In the genomic region with DNA sequence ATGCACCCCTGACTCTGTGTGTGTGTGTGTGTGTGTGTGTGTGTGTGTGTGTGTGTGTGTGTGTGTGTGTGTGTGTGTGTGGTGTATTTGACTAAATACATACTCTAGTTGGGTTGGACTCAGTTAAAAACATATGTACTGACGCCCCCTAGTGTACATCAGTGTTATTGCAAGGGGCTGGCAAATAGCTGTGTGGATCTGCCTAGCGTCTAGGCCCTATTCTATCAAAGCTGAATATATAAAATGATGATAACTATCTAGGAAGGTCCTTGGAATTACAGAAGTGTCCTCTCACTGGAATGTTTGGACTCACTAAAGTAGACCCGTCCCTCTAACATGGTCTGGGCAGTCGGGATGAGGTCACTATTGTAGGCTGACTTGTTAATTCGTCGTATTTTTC, we compare ENCODE assay signal across 8 mouse cellular contexts. TPM values are rescaled to one million over a fixed set of nuclear protein-coding genes. Genes with fewer than 3 reads are reported as not detected.
A peak's percentile ranks its signal among the peaks of the same experiment; 100 is the strongest.
DNase-seq lines count a peak whose midpoint lies in the region; ATAC-seq and TF ChIP-seq lines count a peak whose summit lies in the region.

No protein-coding gene starts in this region.

- no peaks in the 10 kb centered on the region for H3K27me3 ChIP-seq in heart, embryonic 11.5 days (ENCODE audit: control insufficient read depth, insufficient read depth, low read length)
- H3K27me3 ChIP-seq in lung, postnatal 0 days (replicated peaks; ENCODE audit: insufficient read depth, low read length) = no peaks in the 10 kb centered on the region

- H3K4me3 ChIP-seq in heart, embryonic 11.5 days (ENCODE audit: low read depth, low read length) = no peak overlapping the region
- no peak overlapping the region for H3K4me3 ChIP-seq in lung, postnatal 0 days (ENCODE audit: low read depth, low read length)

- TF ChIP-seq EP300 in lung, postnatal 0 days (IDR thresholded peaks at IDR 0.05) = no peak

- WGBS in heart, embryonic 11.5 days (ENCODE audit: insufficient replicate concordance) = 55% methylated on average over 6 of the region's 6 CpGs
- 53% methylated on average over 6 of the region's 6 CpGs for WGBS in lung, postnatal 0 days

- no peak overlapping the region for H3K9ac ChIP-seq in heart, embryonic 11.5 days (ENCODE audit: low read depth, low read length)
- no peak overlapping the region for H3K9ac ChIP-seq in lung, postnatal 0 days (replicated peaks; ENCODE audit: low read depth)

- ATAC-seq in heart, embryonic 11.5 days (replicated peaks; ENCODE audit: insufficient number of reproducible peaks, low FRiP score, low TSS enrichment) = no peak
- ATAC-seq in activated CD4-positive, CD25-positive, alpha-beta regulatory T cell, adult 4 months = peak; percentile 64
- ATAC-seq in lung, postnatal 0 days = peak; percentile 63

- TF ChIP-seq CTCF in lung, postnatal 0 days (IDR thresholded peaks at IDR 0.05) = peak; percentile 88

- intact Hi-C loops in heart, postnatal 36 days (cut with DNase I) = loop anchor here (5.0 kb wide), 1 partner anchor 58 kb away; no protein-coding TSS in a partner anchor

- peak; percentile 65 for DNase-seq in heart, adult 8-10 months (ENCODE audit: low spot score)
- peak; percentile 73 for DNase-seq in embryo, embryonic 10 days (ENCODE audit: low spot score)
- peak; percentile 59 to 68 for DNase-seq in heart, postnatal 36 days
- DNase-seq in layer of hippocampus, postnatal 14 days (ENCODE audit: low spot score in 2 of 2) = peak; percentile 53 to 81
- peak; percentile 71 for DNase-seq in lung, postnatal 0 days (ENCODE audit: low spot score)
- peak; percentile 40 for DNase-seq in right cerebral cortex, postnatal 25 days

- H3K27ac ChIP-seq in heart, embryonic 11.5 days (ENCODE audit: low read depth, low read length) = no peak overlapping the region
- H3K27ac ChIP-seq in lung, postnatal 0 days (ENCODE audit: low read length) = no peak overlapping the region

- no peaks in the 10 kb centered on the region; the same call in 1 of the 2 replicates for H3K4me1 ChIP-seq in heart, embryonic 11.5 days (ENCODE audit: control insufficient read depth, insufficient read depth, low read length)
- H3K4me1 ChIP-seq in lung, postnatal 0 days (ENCODE audit: insufficient read depth, low read depth, low read length) = no peaks in the 10 kb centered on the region

- H3K36me3 ChIP-seq in heart, embryonic 11.5 days (ENCODE audit: control insufficient read depth, insufficient read depth, low read length) = no peaks in the 10 kb centered on the region
- H3K36me3 ChIP-seq in lung, postnatal 0 days (ENCODE audit: insufficient read depth, low read length) = no peaks in the 10 kb centered on the region

- H3K9me3 ChIP-seq in heart, embryonic 11.5 days (replicated peaks; ENCODE audit: control insufficient read depth, low read length) = no peaks in the 10 kb centered on the region
- no peaks in the 10 kb centered on the region for H3K9me3 ChIP-seq in lung, postnatal 0 days (ENCODE audit: low read length)

- no peak overlapping the region for H3K4me2 ChIP-seq in heart, embryonic 11.5 days
- no peak overlapping the region for H3K4me2 ChIP-seq in lung, postnatal 0 days (replicated peaks; ENCODE audit: low read depth, low read length)

RNA-seq across cellular contexts. Expression of a gene that starts 1.6 kb away (rescaled TPM):
- total RNA-seq in heart, adult 8-10 months (2022) = 10 to 100 TPM in 2 of 4 experiments, 1 to 10 TPM in 2; 5.7 to 12.5 (median 10.1) TPM
- 3.5 and 6.7 TPM in 2 replicates for polyA plus RNA-seq in heart, embryonic 11.5 days (2014; fragmentation: Nextera tagmentation; extraction: Ambion mirVana)
- polyA plus RNA-seq in activated CD4-positive, CD25-positive, alpha-beta regulatory T cell, adult 4 months (2017; shearing (Covaris generic)) = under 1 TPM; 0.63 to 0.93 TPM
- total RNA-seq in heart, postnatal 36 days (2021) = 1 to 10 TPM; 3.7 to 3.8 TPM
- total RNA-seq in layer of hippocampus, postnatal 14 days (2021) = 10 to 100 TPM; 24.7 to 33.3 TPM
- polyA plus RNA-seq in lung, postnatal 0 days (2015; fragmentation: Nextera tagmentation; extraction: Ambion mirVana) = 6.2 and 6.8 TPM in 2 replicates

RNA-seq across cellular contexts. Expression of a gene that starts 59.2 kb away (rescaled TPM):
- total RNA-seq in heart, adult 8-10 months (2022) = 10 to 100 TPM; 62.6 to 82.8 (median 69.1) TPM
- 60.8 and 67.6 TPM in 2 replicates for polyA plus RNA-seq in heart, embryonic 11.5 days (2014; fragmentation: Nextera tagmentation; extraction: Ambion mirVana)
- polyA plus RNA-seq in activated CD4-positive, CD25-positive, alpha-beta regulatory T cell, adult 4 months (2017; shearing (Covaris generic)) = 10 to 100 TPM; 53.1 to 54.0 TPM
- total RNA-seq in heart, postnatal 36 days (2021) = 10 to 100 TPM; 63.9 to 67.0 TPM
- total RNA-seq in layer of hippocampus, postnatal 14 days (2021) = 100 to 1,000 TPM; 145 to 159 TPM
- 102 and 109 TPM in 2 replicates for polyA plus RNA-seq in lung, postnatal 0 days (2015; fragmentation: Nextera tagmentation; extraction: Ambion mirVana)
